Mouse (Mus musculus) forebrain, embryonic 15.5 days (tissue): ENCODE results near the gene Kalrn. TPM values are rescaled to one million over a fixed set of nuclear protein-coding genes. Genes with fewer than 3 reads are reported as not detected.

ENCODE experiments used
- ATAC-seq: fragments of 200-750 bp; cut with Nextera tagmentation; replicated peaks from 2 replicates; pipeline ENCODE4 v1.8.0; 2017; ENCODE audit warnings: mild to moderate bottlenecking, moderate TSS enrichment, moderate library complexity
- H3K27ac ChIP-seq: fragments of 300-500 bp; sonication (generic); replicated peaks from 2 replicates; pipeline ENCODE4 v1.5.1; 2015; ENCODE audit warnings: mild to moderate bottlenecking, inconsistent platforms
- H3K27me3 ChIP-seq: fragments of 300-500 bp; sonication (generic); 2 replicates; pipeline ENCODE4 v1.6.1; 2015; ENCODE audit warnings: inconsistent platforms
- H3K36me3 ChIP-seq: fragments of 300-500 bp; sonication (generic); 2 replicates; pipeline ENCODE4 v1.6.1; 2015; ENCODE audit warnings: mild to moderate bottlenecking, inconsistent platforms
- H3K4me1 ChIP-seq: fragments of 300-500 bp; sonication (generic); 2 replicates; pipeline ENCODE4 v1.6.1; 2015; ENCODE audit warnings: inconsistent platforms
- H3K4me2 ChIP-seq: fragments of 300-500 bp; sonication (generic); replicated peaks from 2 replicates; pipeline ENCODE4 v1.6.1; 2015; ENCODE audit warnings: mild to moderate bottlenecking, inconsistent platforms
- H3K4me3 ChIP-seq: fragments of 300-500 bp; sonication (generic); 2 replicates; pipeline ENCODE4 v1.5.1; 2015; ENCODE audit warnings: mild to moderate bottlenecking, inconsistent platforms
- H3K9ac ChIP-seq: fragments of 300-500 bp; sonication (generic); replicated peaks from 2 replicates; pipeline ENCODE4 v1.6.1; 2015; ENCODE audit warnings: mild to moderate bottlenecking, inconsistent platforms
- H3K9me3 ChIP-seq: fragments of 300-500 bp; sonication (generic); 2 replicates; pipeline ENCODE4 v1.6.1; 2016; ENCODE audit warnings: inconsistent platforms
- WGBS: fragments of 180-500 bp; shearing (Covaris S2); methylation state at CpG from one replicate; pipeline ENCODE4 v1.1.7; 2015; ENCODE audit warnings: mixed read lengths; 5-methylcytosine and 5-hydroxymethylcytosine counted together
- polyA plus RNA-seq: library from polyadenylated mRNA; unstranded; fragments of >200 nt; fragmentation: Nextera tagmentation; extraction: Ambion mirVana; gene quantifications from 2 replicates; pipeline ENCODE4 v1.2.1, GENCODE M21; 2015

Kalrn gene
- polyA plus RNA-seq, 1 experiment from 2014 or later, result 36.4 TPM

DNA sequence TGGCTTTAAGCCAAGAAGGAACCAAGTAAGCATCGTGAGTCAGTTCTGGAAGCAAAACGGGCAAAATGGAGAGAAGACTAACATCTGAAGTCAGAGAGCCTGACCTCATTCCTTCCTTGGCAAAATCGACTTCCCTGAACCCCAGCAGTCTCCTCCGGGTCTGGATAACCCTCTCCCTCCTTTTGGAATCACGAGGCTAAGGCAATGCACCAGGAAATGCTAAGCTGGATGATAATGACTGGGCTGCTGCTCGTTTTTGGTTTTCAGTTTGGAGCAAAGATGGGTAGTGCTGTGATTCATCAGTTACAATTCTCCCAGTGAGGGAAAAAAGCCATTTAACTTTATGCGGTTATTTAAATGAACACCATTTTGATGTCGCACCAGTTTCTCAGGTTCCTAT, 344.0 kb downstream of the Kalrn start:
- no peak overlapping the region for H3K4me3 ChIP-seq
- peak overlapping the region; percentile 41 for H3K27ac ChIP-seq
- peaks cover 13% of the 10 kb centered on the region for H3K36me3 ChIP-seq
- no peak for ATAC-seq
- H3K9ac ChIP-seq, result no peak overlapping the region
- H3K9me3 ChIP-seq, result no peaks in the 10 kb centered on the region
- H3K4me1 ChIP-seq, result peaks cover 33% of the 10 kb centered on the region
- 70% methylated on average over 8 of the region's 8 CpGs for WGBS
- H3K27me3 ChIP-seq, result no peaks in the 10 kb centered on the region
- H3K4me2 ChIP-seq, result no peak overlapping the region

- Histone ChIP-seq H3K4me1 (peaks cover 33% of the 10 kb centered on the region), H3K27me3 (no peaks in the 10 kb centered on the region), H3K9me3 (no peaks in the 10 kb centered on the region), H3K4me3 (no peak overlapping the region), H3K4me2 (no peak overlapping the region), H3K27ac (peak overlapping the region; percentile 41), H3K36me3 (peaks cover 12% of the 10 kb centered on the region), H3K9ac (no peak overlapping the region)
- WGBS, result 11% methylated on average over 5 of the region's 5 CpGs
- peak; percentile 68 for ATAC-seq
These were observed 344.7 kb downstream of the Kalrn start for GRCm38 (mm10) chr16:34228661-34229060.

DNA sequence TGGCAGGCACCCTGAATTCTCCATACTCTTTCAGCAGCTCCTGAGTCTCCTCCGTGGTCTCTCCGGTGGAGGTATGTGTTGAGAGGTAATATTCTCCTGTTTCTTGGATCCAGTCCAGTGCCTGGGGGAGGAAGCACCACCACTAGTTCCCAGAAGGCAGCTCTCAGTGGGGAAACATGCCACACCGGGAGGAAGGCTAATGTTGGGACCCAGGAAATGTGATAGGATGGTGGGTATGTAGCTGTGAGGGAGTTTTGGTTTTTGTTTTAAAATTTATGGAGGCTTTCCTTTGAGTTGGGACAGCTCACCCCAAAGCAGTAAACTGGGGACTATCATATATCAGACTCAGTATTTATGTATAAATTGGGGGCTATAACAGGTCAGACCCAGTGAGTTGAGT, 361.2 kb downstream of the Kalrn start:
- H3K27ac ChIP-seq, result no peak overlapping the region
- H3K4me2 ChIP-seq, result no peak overlapping the region
- peaks cover 40% of the 10 kb centered on the region for H3K36me3 ChIP-seq
- no peaks in the 10 kb centered on the region for H3K9me3 ChIP-seq
- no peak overlapping the region for H3K9ac ChIP-seq
- no peak overlapping the region for H3K4me3 ChIP-seq
- peaks cover 3% of the 10 kb centered on the region; the same call in 1 of the 2 replicates for H3K4me1 ChIP-seq
- ATAC-seq, result no peak
- WGBS, result 77% methylated on average over 3 of the region's 3 CpGs
- no peaks in the 10 kb centered on the region for H3K27me3 ChIP-seq

GRCm38 (mm10) chr16:34211243-34211642, 362.1 kb downstream of the Kalrn start:
- Histone ChIP-seq H3K36me3 (peaks cover 38% of the 10 kb centered on the region), H3K4me3 (no peak overlapping the region), H3K9ac (no peak overlapping the region), H3K4me1 (peaks cover 1% of the 10 kb centered on the region; the same call in 1 of the 2 replicates), H3K27ac (no peak overlapping the region), H3K4me2 (no peak overlapping the region), H3K27me3 (no peaks in the 10 kb centered on the region), H3K9me3 (no peaks in the 10 kb centered on the region)
- WGBS, result 89% methylated on average over 12 of the region's 12 CpGs
- ATAC-seq, result no peak

DNA sequence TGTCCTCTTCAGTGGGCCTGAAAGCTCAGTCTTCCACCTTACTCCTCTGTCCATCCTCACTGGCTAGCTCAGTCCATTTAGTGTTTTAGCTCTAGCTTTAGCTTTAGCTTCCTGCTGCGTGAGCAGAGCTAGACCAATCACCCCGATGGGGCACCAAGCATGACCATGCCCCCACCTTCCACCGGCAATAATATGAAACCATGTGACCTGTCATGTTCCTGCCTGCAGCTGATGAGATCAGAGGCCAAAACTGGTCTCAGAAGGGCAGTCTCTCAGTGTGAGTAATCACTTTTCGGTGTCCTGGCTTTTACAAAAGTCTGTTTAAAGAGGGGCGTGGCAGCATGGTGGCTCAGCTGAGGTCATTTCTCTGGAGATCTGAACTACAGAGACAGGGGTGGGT, 364.6 kb downstream of the Kalrn start:
- Histone ChIP-seq H3K36me3 (peaks cover 27% of the 10 kb centered on the region), H3K9ac (no peak overlapping the region), H3K4me2 (no peak overlapping the region), H3K4me3 (no peak overlapping the region), H3K9me3 (no peaks in the 10 kb centered on the region), H3K27me3 (no peaks in the 10 kb centered on the region), H3K27ac (no peak overlapping the region), H3K4me1 (no peaks in the 10 kb centered on the region)
- ATAC-seq, result no peak
- WGBS, result 76% methylated on average over 5 of the region's 5 CpGs

GRCm38 (mm10) chr16:34207972-34208371, 365.4 kb downstream of the Kalrn start:
- 90% methylated on average over 5 of the region's 5 CpGs for WGBS
- Histone ChIP-seq H3K36me3 (peaks cover 35% of the 10 kb centered on the region), H3K4me2 (no peak overlapping the region), H3K4me1 (no peaks in the 10 kb centered on the region), H3K27me3 (no peaks in the 10 kb centered on the region), H3K27ac (no peak overlapping the region), H3K4me3 (no peak overlapping the region), H3K9me3 (no peaks in the 10 kb centered on the region), H3K9ac (no peak overlapping the region)
- no peak for ATAC-seq

DNA sequence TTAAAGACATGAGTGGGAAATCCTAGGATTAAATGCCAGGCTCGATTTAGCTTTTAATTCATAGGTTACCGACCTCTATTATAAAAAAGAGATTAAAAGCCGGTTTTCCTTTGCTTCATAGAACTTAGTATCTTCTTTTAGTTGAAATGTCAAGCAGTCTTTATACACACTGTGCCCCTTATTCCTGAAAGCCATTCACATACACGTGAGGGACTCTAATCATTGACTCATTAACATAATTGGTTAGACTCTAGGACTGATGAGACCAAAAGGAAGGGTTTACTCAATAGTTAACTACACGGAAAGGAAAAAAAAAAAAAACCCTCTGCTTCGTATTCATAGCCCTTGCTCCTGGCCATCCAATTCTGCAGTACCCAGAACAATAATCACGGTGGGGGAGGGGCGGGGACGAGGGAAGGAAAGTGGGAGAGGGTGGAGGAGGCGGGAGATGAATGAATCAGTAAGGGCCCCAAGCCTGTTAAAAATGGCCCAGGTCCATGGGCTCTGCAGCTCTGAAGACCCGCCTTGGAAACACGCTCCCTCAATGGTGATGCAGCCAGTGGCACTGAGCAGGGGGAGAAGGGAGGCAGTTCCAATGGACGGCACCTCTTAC, 368.7 kb downstream of the Kalrn start:
- H3K27ac ChIP-seq, result 0 out of 2 replicates have a peak overlapping the region, but pooled peaks have one; percentile 4

DNA sequence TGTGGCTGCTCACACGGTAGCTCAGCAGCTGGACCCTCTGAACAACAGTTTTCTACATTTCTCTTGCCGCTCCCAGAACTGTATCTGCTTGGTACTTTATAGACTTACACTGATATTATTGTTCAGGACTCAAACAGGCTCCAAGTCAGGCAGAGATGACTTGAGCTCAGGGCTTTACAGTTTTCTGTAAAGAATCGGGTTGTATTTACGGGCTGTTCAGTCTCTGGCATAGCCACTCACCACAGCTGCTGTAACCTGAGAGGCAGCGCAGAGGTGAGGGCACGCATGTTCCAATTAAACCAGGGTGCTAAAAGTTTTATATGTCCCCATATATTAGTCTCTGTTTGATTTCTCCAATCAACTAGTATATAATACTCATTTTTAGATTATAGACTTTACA, 373.8 kb downstream of the Kalrn start:
- Histone ChIP-seq H3K4me1 (peaks cover 2% of the 10 kb centered on the region; the same call in 1 of the 2 replicates), H3K4me2 (no peak overlapping the region), H3K9me3 (no peaks in the 10 kb centered on the region), H3K9ac (no peak overlapping the region), H3K4me3 (no peak overlapping the region), H3K27me3 (no peaks in the 10 kb centered on the region), H3K27ac (no peak overlapping the region), H3K36me3 (peaks cover 52% of the 10 kb centered on the region)
- WGBS, result 94% methylated on average over 6 of the region's 6 CpGs
- no peak for ATAC-seq

More for the DNA sequence above, 368.7 kb downstream of the Kalrn start:
- Histone ChIP-seq H3K36me3 (peaks cover 37% of the 10 kb centered on the region), H3K9me3 (no peaks in the 10 kb centered on the region), H3K4me2 (no peak overlapping the region), H3K9ac (no peak overlapping the region), H3K27me3 (no peaks in the 10 kb centered on the region), H3K4me3 (no peak overlapping the region), H3K4me1 (no peaks in the 10 kb centered on the region)
- WGBS, result 21% methylated on average over 13 of the region's 13 CpGs
- ATAC-seq, result peak; percentile 43; the same call in 1 of the 2 replicates

GRCm38 (mm10) chr16:34192959-34193842, 380.1 kb downstream of the Kalrn start:
- H3K4me3 ChIP-seq, result no peak overlapping the region
- no peak overlapping the region for H3K4me2 ChIP-seq
- H3K27ac ChIP-seq, result 0 out of 2 replicates have a peak overlapping the region, but pooled peaks have one; percentile 25
- H3K27me3 ChIP-seq, result no peaks in the 10 kb centered on the region
- peaks cover 8% of the 10 kb centered on the region; the same call in 1 of the 2 replicates for H3K4me1 ChIP-seq
- no peak overlapping the region for H3K9ac ChIP-seq
- H3K9me3 ChIP-seq, result no peaks in the 10 kb centered on the region
- WGBS, result 38% methylated on average over 10 of the region's 10 CpGs
- H3K36me3 ChIP-seq, result peaks cover 36% of the 10 kb centered on the region
- peak; percentile 70 for ATAC-seq

- H3K9ac ChIP-seq, result no peak overlapping the region
- WGBS, result 83% methylated on average over 3 of the region's 3 CpGs
- ATAC-seq, result no peak
- no peak overlapping the region for H3K27ac ChIP-seq
- H3K36me3 ChIP-seq, result peaks cover 46% of the 10 kb centered on the region
- no peak overlapping the region for H3K4me2 ChIP-seq
- H3K4me1 ChIP-seq, result no peaks in the 10 kb centered on the region
- H3K4me3 ChIP-seq, result no peak overlapping the region
- no peaks in the 10 kb centered on the region for H3K9me3 ChIP-seq
- no peaks in the 10 kb centered on the region for H3K27me3 ChIP-seq
These were observed 388.6 kb downstream of the Kalrn start for GRCm38 (mm10) chr16:34184721-34185120.

DNA sequence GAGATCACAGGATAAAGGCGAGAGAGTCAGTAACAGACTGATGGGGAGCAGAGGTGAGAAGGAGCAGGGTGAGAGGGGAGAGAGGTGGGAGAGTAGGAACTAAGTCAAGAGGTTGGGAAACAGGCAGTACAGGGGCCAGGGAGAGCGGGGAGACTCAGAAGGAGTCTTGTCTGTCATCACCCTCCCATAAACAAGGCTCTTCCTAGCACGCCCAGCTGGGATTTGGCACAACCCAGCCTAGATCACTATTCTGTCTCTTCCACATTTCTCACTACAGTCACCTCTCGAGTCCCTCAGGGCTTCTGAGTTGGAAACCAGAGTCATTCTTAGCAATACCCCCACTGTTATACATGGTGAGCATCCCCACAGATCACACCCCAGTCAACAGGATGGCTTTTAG, 390.1 kb downstream of the Kalrn start:
- ATAC-seq, result no peak
- Histone ChIP-seq H3K36me3 (peaks cover 46% of the 10 kb centered on the region), H3K4me2 (no peak overlapping the region), H3K9me3 (no peaks in the 10 kb centered on the region), H3K27ac (no peak overlapping the region), H3K4me3 (no peak overlapping the region), H3K9ac (no peak overlapping the region), H3K27me3 (no peaks in the 10 kb centered on the region), H3K4me1 (no peaks in the 10 kb centered on the region)
- 95% methylated on average over 4 of the region's 4 CpGs for WGBS

GRCm38 (mm10) chr16:34175625-34176024, 397.7 kb downstream of the Kalrn start:
- no peak overlapping the region for H3K9ac ChIP-seq
- 96% methylated on average over 4 of the region's 4 CpGs for WGBS
- H3K4me3 ChIP-seq, result no peak overlapping the region
- H3K27ac ChIP-seq, result no peak overlapping the region
- peaks cover 87% of the 10 kb centered on the region for H3K36me3 ChIP-seq
- no peaks in the 10 kb centered on the region for H3K27me3 ChIP-seq
- H3K4me1 ChIP-seq, result no peaks in the 10 kb centered on the region
- H3K9me3 ChIP-seq, result no peaks in the 10 kb centered on the region
- H3K4me2 ChIP-seq, result no peak overlapping the region
- ATAC-seq, result no peak
